Comparison of ENCODE assay signal across 8 mouse cellular contexts in genomic region chr9:66974721-66975225, GRCm38 (mm10). TPM values are rescaled to one million over a fixed set of nuclear protein-coding genes. Genes with fewer than 3 reads are reported as not detected.
A peak's percentile ranks its signal among the peaks of the same experiment; 100 is the strongest.
DNase-seq lines count a peak whose midpoint lies in the region; ATAC-seq and TF ChIP-seq lines count a peak whose summit lies in the region.

No protein-coding gene starts in this region.

- no peak for TF ChIP-seq CTCF in bone marrow macrophage, adult 2 months (IDR thresholded peaks at IDR 0.05; ENCODE audit: low read depth, low read length)

- under 1% methylated on average over 41 of the region's 41 CpGs for WGBS in embryonic facial prominence, embryonic 15.5 days
- under 1% methylated on average over 41 of the region's 41 CpGs for WGBS in liver, embryonic 11.5 days

- H3K4me1 ChIP-seq in bone marrow macrophage, adult 2 months (ENCODE audit: control insufficient read depth, insufficient read depth, low read length), result peaks cover 27% of the 10 kb centered on the region
- peaks cover 9% of the 10 kb centered on the region for H3K4me1 ChIP-seq in embryonic facial prominence, embryonic 15.5 days
- no peaks in the 10 kb centered on the region for H3K4me1 ChIP-seq in liver, embryonic 11.5 days (replicated peaks; ENCODE audit: control insufficient read depth, insufficient read depth, low read length)

- H3K27ac ChIP-seq in bone marrow macrophage, adult 2 months (ENCODE audit: insufficient read depth, low read depth, low read length), result peak overlapping the region; percentile 56
- peak overlapping the region; percentile 82 for H3K27ac ChIP-seq in embryonic facial prominence, embryonic 15.5 days (replicated peaks)
- peak overlapping the region; percentile 87 for H3K27ac ChIP-seq in liver, embryonic 11.5 days (ENCODE audit: low read depth, low read length)

- no peaks in the 10 kb centered on the region for H3K9me3 ChIP-seq in embryonic facial prominence, embryonic 15.5 days (replicated peaks)
- H3K9me3 ChIP-seq in liver, embryonic 11.5 days (ENCODE audit: control insufficient read depth, low read length), result no peaks in the 10 kb centered on the region

- H3K4me2 ChIP-seq in embryonic facial prominence, embryonic 15.5 days (replicated peaks), result peak overlapping the region; percentile 74
- H3K4me2 ChIP-seq in liver, embryonic 11.5 days, result peak overlapping the region; percentile 80
- H3K4me2 ChIP-seq in myocyte (ENCODE audit: low read depth), result peak overlapping the region; percentile 75

- peak overlapping the region; percentile 69 for H3K9ac ChIP-seq in embryonic facial prominence, embryonic 15.5 days
- H3K9ac ChIP-seq in liver, embryonic 11.5 days (ENCODE audit: low read depth, low read length), result peak overlapping the region; percentile 83

- H3K79me2 ChIP-seq in myocyte (ENCODE audit: control insufficient read depth, insufficient read depth), result no peaks in the 10 kb centered on the region

- DNase-seq in CD8-positive naive resting alpha-beta T cell, adult 2 months (ENCODE audit: low read depth in 2 of 2, low spot score in 2 of 2), result peak; percentile 59 to 73
- peak; percentile 72 to 76 for DNase-seq in heart, adult 9 months (ENCODE audit: low spot score in 2 of 2)
- peak; percentile 91 for DNase-seq in kidney, adult 9 months
- peak; percentile 80 for DNase-seq in liver, embryonic 11.5 days (ENCODE audit: low spot score)
- DNase-seq in splenic B cell, adult 2 months (ENCODE audit: low read depth, low spot score), result peak; percentile 96

- H3K27me3 ChIP-seq in embryonic facial prominence, embryonic 15.5 days, result no peaks in the 10 kb centered on the region
- no peaks in the 10 kb centered on the region for H3K27me3 ChIP-seq in liver, embryonic 11.5 days (replicated peaks; ENCODE audit: control insufficient read depth, insufficient read depth, low read length)
- H3K27me3 ChIP-seq in myocyte (ENCODE audit: control insufficient read depth, insufficient read depth, insufficient read length), result no peaks in the 10 kb centered on the region
- no peaks in the 10 kb centered on the region for H3K27me3 ChIP-seq in splenic B cell, adult 2 months (ENCODE audit: control insufficient read depth, insufficient read depth, low read length, poor library complexity, severe bottlenecking)

- H3K36me3 ChIP-seq in embryonic facial prominence, embryonic 15.5 days, result peaks cover 10% of the 10 kb centered on the region
- no peaks in the 10 kb centered on the region for H3K36me3 ChIP-seq in liver, embryonic 11.5 days (ENCODE audit: control insufficient read depth, insufficient read depth, low read length)
- peaks cover 6% of the 10 kb centered on the region for H3K36me3 ChIP-seq in myocyte (ENCODE audit: control insufficient read depth, insufficient read depth)
- peaks cover 5% of the 10 kb centered on the region for H3K36me3 ChIP-seq in splenic B cell, adult 2 months (ENCODE audit: control insufficient read depth, insufficient read depth, low read length, poor library complexity, severe bottlenecking)

- H3ac ChIP-seq in myocyte (ENCODE audit: control insufficient read depth, insufficient read length), result peak overlapping the region; percentile 39

- peak overlapping the region; percentile 83 for H3K4me3 ChIP-seq in bone marrow macrophage, adult 2 months (ENCODE audit: insufficient read depth, low read length)
- H3K4me3 ChIP-seq in embryonic facial prominence, embryonic 15.5 days (replicated peaks), result peak overlapping the region; percentile 77
- peak overlapping the region; percentile 94 for H3K4me3 ChIP-seq in liver, embryonic 11.5 days (ENCODE audit: low read depth, low read length)
- H3K4me3 ChIP-seq in myocyte, result peak overlapping the region; percentile 28

- TF ChIP-seq POLR2A in bone marrow macrophage, adult 2 months (IDR thresholded peaks at IDR 0.05; ENCODE audit: borderline replicate concordance, low read depth, low read length), result no peak
- no peak for TF ChIP-seq POLR2A in myocyte (IDR thresholded peaks at IDR 0.05; ENCODE audit: insufficient read length, low read depth)

- peak; percentile 75 for ATAC-seq in embryonic facial prominence, embryonic 15.5 days (ENCODE audit: insufficient number of reproducible peaks, low FRiP score, low TSS enrichment, low read depth)
- ATAC-seq in liver, embryonic 11.5 days (replicated peaks; ENCODE audit: low FRiP score), result peak; percentile 83

TF ChIP-seq in myocyte, 11 proteins besides CTCF, POLR2A, EP300 and RAD21:
- no peak for TF ChIP-seq TCF3 (IDR thresholded peaks at IDR 0.05; ENCODE audit: insufficient read length, low read depth)

RNA-seq across cellular contexts. Expression of gene Lactb, which starts 0.5 kb away (rescaled TPM):
- 19.6 and 22.9 TPM in 2 replicates for polyA plus RNA-seq in bone marrow macrophage, adult 2 months (2012; ENCODE audit: insufficient read depth, insufficient read length, missing spikeins)
- polyA plus RNA-seq in embryonic facial prominence, embryonic 15.5 days (2015; fragmentation: Nextera tagmentation; extraction: Ambion mirVana), result 8.5 and 9.1 TPM in 2 replicates
- polyA plus RNA-seq in liver, embryonic 11.5 days (2014; fragmentation: Nextera tagmentation; extraction: Ambion mirVana), result 11.6 and 12.7 TPM in 2 replicates
- polyA plus RNA-seq in myocyte (2012; fragmentation: generic; extraction: Trizol), result 6.6 TPM

RNA-seq across cellular contexts. Expression of gene Rps27l, which starts 28.9 kb away (rescaled TPM):
- polyA plus RNA-seq in bone marrow macrophage, adult 2 months (2012; ENCODE audit: insufficient read depth, insufficient read length, missing spikeins), result 256 and 349 TPM in 2 replicates
- polyA plus RNA-seq in embryonic facial prominence, embryonic 15.5 days (2015; fragmentation: Nextera tagmentation; extraction: Ambion mirVana), result 616 and 650 TPM in 2 replicates
- 1,011 and 1,028 TPM in 2 replicates for polyA plus RNA-seq in liver, embryonic 11.5 days (2014; fragmentation: Nextera tagmentation; extraction: Ambion mirVana)
- polyA plus RNA-seq in myocyte (2012; fragmentation: generic; extraction: Trizol), result 588 TPM

RNA-seq across cellular contexts. Expression of gene Rab8b, which starts 55.3 kb away (rescaled TPM):
- polyA plus RNA-seq in bone marrow macrophage, adult 2 months (2012; ENCODE audit: insufficient read depth, insufficient read length, missing spikeins), result 160 and 169 TPM in 2 replicates
- polyA plus RNA-seq in embryonic facial prominence, embryonic 15.5 days (2015; fragmentation: Nextera tagmentation; extraction: Ambion mirVana), result 23.8 and 24.9 TPM in 2 replicates
- 43.1 and 44.3 TPM in 2 replicates for polyA plus RNA-seq in liver, embryonic 11.5 days (2014; fragmentation: Nextera tagmentation; extraction: Ambion mirVana)
- polyA plus RNA-seq in myocyte (2012; fragmentation: generic; extraction: Trizol), result 2.3 TPM

Comparison
In these comparisons a context has a peak if more than half of its experiments do, and no peak if none do; other contexts are left out.
1. Peak in every context shown above with its lines: DNase-seq, ATAC-seq, H3K4me3 ChIP-seq and H3K27ac ChIP-seq.
2. H3K4me3 ChIP-seq: peak in every context shown above with its lines; median percentile 94 in liver, embryonic 11.5 days; 83 in bone marrow macrophage, adult 2 months; 77 in embryonic facial prominence, embryonic 15.5 days; 28 in myocyte.